Mouse (Mus musculus) midbrain, embryonic 11.5 days (tissue): ENCODE results near the gene Tspan32. TPM values are rescaled to one million over a fixed set of nuclear protein-coding genes. Genes with fewer than 3 reads are reported as not detected.

ENCODE experiments used
- ATAC-seq: fragments of 200-750 bp; cut with Nextera tagmentation; 2 replicates; pipeline ENCODE4 v1.8.0; 2017; ENCODE audit warnings: moderate TSS enrichment, moderate library complexity; ENCODE audit not compliant: low FRiP score
- DNase-seq: peaks from one replicate; pipeline ENCODE4 v3.0.0; 2015; ENCODE audit warnings: low spot score; ENCODE audit errors: missing footprints
- H3K27ac ChIP-seq: fragments of 300-500 bp; sonication (generic); 2 replicates; pipeline ENCODE4 v1.5.1; 2014; ENCODE audit warnings: low read depth, low read length
- H3K27me3 ChIP-seq: fragments of 300-500 bp; sonication (generic); 2 replicates; pipeline ENCODE4 v1.6.1; 2014; ENCODE audit warnings: mild to moderate bottlenecking, low read length, moderate library complexity, mixed read lengths; ENCODE audit not compliant: control insufficient read depth, insufficient read depth
- H3K36me3 ChIP-seq: fragments of 300-500 bp; sonication (generic); 2 replicates; pipeline ENCODE4 v1.6.1; 2014; ENCODE audit warnings: mild to moderate bottlenecking, low read length, moderate library complexity, mixed read lengths; ENCODE audit not compliant: control insufficient read depth, insufficient read depth
- H3K4me1 ChIP-seq: fragments of 300-500 bp; sonication (generic); 2 replicates; pipeline ENCODE4 v1.6.1; 2014; ENCODE audit warnings: low read length; ENCODE audit not compliant: control insufficient read depth, insufficient read depth
- H3K4me2 ChIP-seq: fragments of 300-500 bp; sonication (generic); 2 replicates; pipeline ENCODE4 v1.6.1; 2014; ENCODE audit warnings: mild to moderate bottlenecking, moderate library complexity
- H3K4me3 ChIP-seq: fragments of 300-500 bp; sonication (generic); 2 replicates; pipeline ENCODE4 v1.5.1; 2014; ENCODE audit warnings: low read depth, low read length
- H3K9ac ChIP-seq: fragments of 300-500 bp; sonication (generic); 2 replicates; pipeline ENCODE4 v1.6.1; 2014; ENCODE audit warnings: low read length
- H3K9me3 ChIP-seq: fragments of 300-500 bp; sonication (generic); 2 replicates; pipeline ENCODE4 v1.6.1; 2016; ENCODE audit warnings: low read length; ENCODE audit not compliant: control insufficient read depth
- WGBS: fragments of 180-500 bp; shearing (Covaris S2); extraction: QIAGEN DNeasy Blood & Tissue Kit; methylation state at CpG from one replicate; pipeline ENCODE4 v1.1.7; 2014; 5-methylcytosine and 5-hydroxymethylcytosine counted together
- polyA plus RNA-seq: library from polyadenylated mRNA; unstranded; fragments of >200 nt; fragmentation: Nextera tagmentation; extraction: Ambion mirVana; gene quantifications from 2 replicates; pipeline ENCODE4 v1.2.1, GENCODE M21; 2014

Tspan32 gene
- polyA plus RNA-seq, 1 experiment from 2014 or later, result 5.0 TPM

- WGBS, result 88% methylated on average over 11 of the region's 11 CpGs
- no peak overlapping the region for H3K4me3 ChIP-seq
- no peak overlapping the region for H3K4me2 ChIP-seq
- H3K27me3 ChIP-seq, result no peaks in the 10 kb centered on the region
- H3K27ac ChIP-seq, result no peak overlapping the region
- no peak overlapping the region for H3K9ac ChIP-seq
- DNase-seq (no peak), ATAC-seq (no peak)
- H3K4me1 ChIP-seq, result peaks cover 25% of the 10 kb centered on the region
- no peaks in the 10 kb centered on the region for H3K9me3 ChIP-seq
- no peaks in the 10 kb centered on the region for H3K36me3 ChIP-seq
Observed at GRCm38 (mm10) chr7:143055499-143056186, 50.8 kb downstream of the Tspan32 start.

- no peaks in the 10 kb centered on the region for H3K9me3 ChIP-seq
- 93% methylated on average over 5 of the region's 5 CpGs for WGBS
- no peak for DNase-seq
- no peaks in the 10 kb centered on the region for H3K27me3 ChIP-seq
- no peak overlapping the region for H3K4me2 ChIP-seq
- H3K27ac ChIP-seq, result no peak overlapping the region
- no peak overlapping the region for H3K4me3 ChIP-seq
- peaks cover 24% of the 10 kb centered on the region for H3K4me1 ChIP-seq
- H3K36me3 ChIP-seq, result no peaks in the 10 kb centered on the region; the same call in 1 of the 2 replicates
- H3K9ac ChIP-seq, result no peak overlapping the region
- no peak for ATAC-seq
Observed at GRCm38 (mm10) chr7:143057023-143057422, 52.2 kb downstream of the Tspan32 start.

- Histone ChIP-seq H3K9ac (no peak overlapping the region), H3K9me3 (no peaks in the 10 kb centered on the region), H3K36me3 (peaks cover under 1% of the 10 kb centered on the region; the same call in 1 of the 2 replicates), H3K27ac (no peak overlapping the region), H3K4me1 (peaks cover 21% of the 10 kb centered on the region), H3K27me3 (no peaks in the 10 kb centered on the region), H3K4me2 (no peak overlapping the region), H3K4me3 (no peak overlapping the region)
- WGBS, result 84% methylated on average over 9 of the region's 9 CpGs
- DNase-seq, result no peak
- no peak for ATAC-seq
Observed at GRCm38 (mm10) chr7:143057667-143058220, 52.9 kb downstream of the Tspan32 start.

GRCm38 (mm10) chr7:143058221-143058697 lies 53.4 kb downstream of the Tspan32 start:
- ATAC-seq (no peak), DNase-seq (no peak)
- no peak overlapping the region for H3K4me2 ChIP-seq
- H3K4me3 ChIP-seq, result no peak overlapping the region
- no peaks in the 10 kb centered on the region for H3K9me3 ChIP-seq
- peaks cover 5% of the 10 kb centered on the region; the same call in 1 of the 2 replicates for H3K36me3 ChIP-seq
- H3K27ac ChIP-seq, result no peak overlapping the region
- H3K4me1 ChIP-seq, result peaks cover 21% of the 10 kb centered on the region
- WGBS, result 81% methylated on average over 5 of the region's 5 CpGs
- no peaks in the 10 kb centered on the region for H3K27me3 ChIP-seq
- H3K9ac ChIP-seq, result no peak overlapping the region

GRCm38 (mm10) chr7:143059202-143059870 lies 54.5 kb downstream of the Tspan32 start:
- ATAC-seq (no peak), DNase-seq (no peak)
- Histone ChIP-seq H3K4me1 (peaks cover 10% of the 10 kb centered on the region), H3K27me3 (no peaks in the 10 kb centered on the region), H3K4me3 (no peak overlapping the region), H3K4me2 (no peak overlapping the region), H3K9ac (no peak overlapping the region), H3K9me3 (no peaks in the 10 kb centered on the region), H3K36me3 (peaks cover 6% of the 10 kb centered on the region; the same call in 1 of the 2 replicates), H3K27ac (no peak overlapping the region)
- WGBS, result 87% methylated on average over 5 of the region's 5 CpGs

GRCm38 (mm10) chr7:143062704-143063103 lies 57.9 kb downstream of the Tspan32 start:
- ATAC-seq (no peak), DNase-seq (no peak)
- WGBS, result 89% methylated on average over 2 of the region's 2 CpGs
- no peak overlapping the region for H3K9ac ChIP-seq
- no peaks in the 10 kb centered on the region for H3K27me3 ChIP-seq
- H3K4me3 ChIP-seq, result no peak overlapping the region
- H3K9me3 ChIP-seq, result no peaks in the 10 kb centered on the region
- H3K4me2 ChIP-seq, result no peak overlapping the region
- H3K27ac ChIP-seq, result no peak overlapping the region
- H3K4me1 ChIP-seq, result peaks cover under 1% of the 10 kb centered on the region
- H3K36me3 ChIP-seq, result peaks cover 23% of the 10 kb centered on the region

GRCm38 (mm10) chr7:143064226-143064625 lies 59.4 kb downstream of the Tspan32 start:
- no peaks in the 10 kb centered on the region for H3K27me3 ChIP-seq
- DNase-seq (no peak), ATAC-seq (no peak)
- H3K4me2 ChIP-seq, result no peak overlapping the region
- peaks cover 10% of the 10 kb centered on the region for H3K4me1 ChIP-seq
- no peaks in the 10 kb centered on the region for H3K9me3 ChIP-seq
- H3K27ac ChIP-seq, result no peak overlapping the region
- peaks cover 23% of the 10 kb centered on the region for H3K36me3 ChIP-seq
- 34% methylated on average over 6 of the region's 6 CpGs for WGBS
- H3K4me3 ChIP-seq, result no peak overlapping the region
- H3K9ac ChIP-seq, result no peak overlapping the region

GRCm38 (mm10) chr7:143065692-143066091 lies 60.8 kb downstream of the Tspan32 start:
- no peak for ATAC-seq
- Histone ChIP-seq H3K9me3 (no peaks in the 10 kb centered on the region), H3K27me3 (no peaks in the 10 kb centered on the region)

GRCm38 (mm10) chr7:143067469-143067868 lies 62.6 kb downstream of the Tspan32 start:
- Histone ChIP-seq H3K36me3 (peaks cover 23% of the 10 kb centered on the region), H3K4me3 (no peak overlapping the region), H3K9ac (no peak overlapping the region; the same call in 1 of the 2 replicates), H3K9me3 (no peaks in the 10 kb centered on the region), H3K27ac (no peak overlapping the region), H3K27me3 (no peaks in the 10 kb centered on the region), H3K4me2 (no peak overlapping the region), H3K4me1 (peaks cover 20% of the 10 kb centered on the region)
- ATAC-seq (no peak), DNase-seq (no peak)
- 84% methylated on average over 2 of the region's 2 CpGs for WGBS

More at GRCm38 (mm10) chr7:143065692-143066091, 60.8 kb downstream of the Tspan32 start:
- WGBS, result 95% methylated on average over 2 of the region's 2 CpGs
- H3K9ac ChIP-seq, result no peak overlapping the region
- no peak for DNase-seq
- no peak overlapping the region for H3K4me2 ChIP-seq
- H3K27ac ChIP-seq, result no peak overlapping the region
- peaks cover 18% of the 10 kb centered on the region for H3K4me1 ChIP-seq
- H3K4me3 ChIP-seq, result no peak overlapping the region
- peaks cover 23% of the 10 kb centered on the region for H3K36me3 ChIP-seq
